Mouse (Mus musculus) forebrain, embryonic 14.5 days (tissue): ENCODE measurements around the gene Cdc42ep1. TPM values are rescaled to one million over a fixed set of nuclear protein-coding genes. Genes with fewer than 3 reads are reported as not detected.

ENCODE experiments used
- ATAC-seq: fragments of 200-750 bp; cut with Nextera tagmentation; 2 replicates; pipeline ENCODE4 v1.8.0; 2017; ENCODE audit warnings: mild to moderate bottlenecking, moderate library complexity
- DNase-seq: peaks from one replicate; pipeline ENCODE4 v3.0.0-alpha.2; 2015; ENCODE audit warnings: low spot score
- H3K27ac ChIP-seq: fragments of 300-500 bp; sonication (generic); 2 replicates; pipeline ENCODE4 v1.5.1; 2014; ENCODE audit warnings: low read depth, mild to moderate bottlenecking, control low read depth, low read length, moderate library complexity
- H3K27me3 ChIP-seq: fragments of 300-500 bp; sonication (generic); replicated peaks from 2 replicates; pipeline ENCODE4 v1.6.1; 2014; ENCODE audit warnings: low read length, control low read depth, mixed read lengths; ENCODE audit not compliant: control insufficient read depth, insufficient read depth
- H3K36me3 ChIP-seq: fragments of 300-500 bp; sonication (generic); 2 replicates; pipeline ENCODE4 v1.6.1; 2014; ENCODE audit warnings: low read length, control low read depth; ENCODE audit not compliant: control insufficient read depth, insufficient read depth
- H3K4me1 ChIP-seq: fragments of 300-500 bp; sonication (generic); 2 replicates; pipeline ENCODE4 v1.6.1; 2014; ENCODE audit warnings: antibody characterized with exemption, low read length, control low read depth; ENCODE audit not compliant: control insufficient read depth, insufficient read depth
- H3K4me2 ChIP-seq: fragments of 300-500 bp; sonication (generic); 2 replicates; pipeline ENCODE4 v1.6.1; 2014; ENCODE audit warnings: mild to moderate bottlenecking, control low read depth, low read length
- H3K4me3 ChIP-seq: fragments of 300-500 bp; sonication (generic); 2 replicates; pipeline ENCODE4 v1.5.1; 2014; ENCODE audit warnings: low read depth, low read length, control low read depth
- H3K9ac ChIP-seq: fragments of 300-500 bp; sonication (generic); 2 replicates; pipeline ENCODE4 v1.6.1; 2014; ENCODE audit warnings: mild to moderate bottlenecking, low read length, control low read depth, moderate library complexity
- H3K9me3 ChIP-seq: fragments of 300-500 bp; sonication (generic); replicated peaks from 2 replicates; pipeline ENCODE4 v1.6.1; 2016; ENCODE audit warnings: low read length, control low read depth, mixed read lengths; ENCODE audit not compliant: control insufficient read depth
- WGBS: fragments of 180-500 bp; shearing (Covaris S2); extraction: QIAGEN DNeasy Blood & Tissue Kit; methylation state at CpG from one replicate; pipeline ENCODE4 v1.1.7; 2014; 5-methylcytosine and 5-hydroxymethylcytosine counted together
- polyA plus RNA-seq: library from polyadenylated mRNA; unstranded; fragments of >200 nt; fragmentation: Nextera tagmentation; extraction: Ambion mirVana; gene quantifications from 2 replicates; pipeline ENCODE4 v1.2.1, GENCODE M21; 2014

Gene Cdc42ep1
- polyA plus RNA-seq, 1 experiment from 2014 or later: 5.1 TPM

- H3K27ac ChIP-seq: no peak overlapping the region
- no peak for DNase-seq
- WGBS: 6% methylated on average over 6 of the region's 6 CpGs
- peaks cover 28% of the 10 kb centered on the region for H3K27me3 ChIP-seq
- H3K9me3 ChIP-seq: no peaks in the 10 kb centered on the region
- no peaks in the 10 kb centered on the region for H3K36me3 ChIP-seq
- no peak overlapping the region for H3K4me3 ChIP-seq
- H3K9ac ChIP-seq: 0 out of 2 replicates have a peak overlapping the region, but pooled peaks have one; percentile 13
- ATAC-seq: no peak
- peaks cover 9% of the 10 kb centered on the region; the same call in 1 of the 2 replicates for H3K4me1 ChIP-seq
- H3K4me2 ChIP-seq: no peak overlapping the region
These were observed 38.1 kb upstream of the Cdc42ep1 start for GRCm38 (mm10) chr15:78804326-78804725.

- H3K4me1 ChIP-seq: peaks cover 9% of the 10 kb centered on the region; the same call in 1 of the 2 replicates
- H3K4me2 ChIP-seq: no peak overlapping the region
- no peak overlapping the region for H3K9ac ChIP-seq
- H3K36me3 ChIP-seq: no peaks in the 10 kb centered on the region
- WGBS: 84% methylated on average over 2 of the region's 2 CpGs
- DNase-seq (no peak), ATAC-seq (no peak)
- H3K9me3 ChIP-seq: no peaks in the 10 kb centered on the region
- H3K27ac ChIP-seq: no peak overlapping the region
- H3K27me3 ChIP-seq: peaks cover 28% of the 10 kb centered on the region
- H3K4me3 ChIP-seq: no peak overlapping the region
These were observed 37.1 kb upstream of the Cdc42ep1 start for GRCm38 (mm10) chr15:78805351-78805750.

GRCm38 (mm10) chr15:78806614-78807013 lies 35.8 kb upstream of the Cdc42ep1 start:
- peaks cover 18% of the 10 kb centered on the region for H3K27me3 ChIP-seq
- no peak overlapping the region for H3K4me3 ChIP-seq
- DNase-seq: no peak
- no peak overlapping the region for H3K4me2 ChIP-seq
- H3K27ac ChIP-seq: no peak overlapping the region
- no peaks in the 10 kb centered on the region for H3K36me3 ChIP-seq
- H3K9me3 ChIP-seq: no peaks in the 10 kb centered on the region
- 37% methylated on average over 2 of the region's 2 CpGs for WGBS
- H3K4me1 ChIP-seq: peaks cover 9% of the 10 kb centered on the region; the same call in 1 of the 2 replicates
- no peak for ATAC-seq
- no peak overlapping the region for H3K9ac ChIP-seq

- no peaks in the 10 kb centered on the region for H3K9me3 ChIP-seq
- WGBS: 85% methylated on average over 3 of the region's 3 CpGs
- H3K4me1 ChIP-seq: peaks cover 9% of the 10 kb centered on the region; the same call in 1 of the 2 replicates
- no peaks in the 10 kb centered on the region for H3K36me3 ChIP-seq
- no peak overlapping the region for H3K9ac ChIP-seq
- H3K27ac ChIP-seq: no peak overlapping the region
- ATAC-seq (no peak), DNase-seq (no peak)
- no peak overlapping the region for H3K4me3 ChIP-seq
- H3K27me3 ChIP-seq: peaks cover 13% of the 10 kb centered on the region; the same call in 1 of the 2 replicates
- no peak overlapping the region for H3K4me2 ChIP-seq
These were observed 35.3 kb upstream of the Cdc42ep1 start for GRCm38 (mm10) chr15:78807141-78807540.

GRCm38 (mm10) chr15:78808980-78809379 lies 33.4 kb upstream of the Cdc42ep1 start:
- Histone ChIP-seq H3K36me3 (no peaks in the 10 kb centered on the region), H3K27ac (no peak overlapping the region), H3K9ac (no peak overlapping the region), H3K4me3 (no peak overlapping the region), H3K4me1 (no peaks in the 10 kb centered on the region), H3K27me3 (no peaks in the 10 kb centered on the region; the same call in 1 of the 2 replicates), H3K4me2 (no peak overlapping the region), H3K9me3 (no peaks in the 10 kb centered on the region)
- ATAC-seq: no peak
- 78% methylated on average over 2 of the region's 2 CpGs for WGBS
- no peak for DNase-seq

GRCm38 (mm10) chr15:78809739-78810138 lies 32.7 kb upstream of the Cdc42ep1 start:
- DNase-seq (no peak), ATAC-seq (no peak)
- Histone ChIP-seq H3K27ac (no peak overlapping the region), H3K9me3 (no peaks in the 10 kb centered on the region), H3K36me3 (no peaks in the 10 kb centered on the region), H3K4me3 (no peak overlapping the region), H3K27me3 (no peaks in the 10 kb centered on the region), H3K9ac (no peak overlapping the region), H3K4me1 (no peaks in the 10 kb centered on the region), H3K4me2 (no peak overlapping the region)
- 76% methylated on average over 9 of the region's 9 CpGs for WGBS

GRCm38 (mm10) chr15:78810146-78810545 lies 32.3 kb upstream of the Cdc42ep1 start:
- Histone ChIP-seq H3K4me2 (no peak overlapping the region), H3K4me3 (no peak overlapping the region), H3K27ac (no peak overlapping the region), H3K9me3 (no peaks in the 10 kb centered on the region), H3K4me1 (no peaks in the 10 kb centered on the region), H3K36me3 (no peaks in the 10 kb centered on the region), H3K9ac (no peak overlapping the region), H3K27me3 (no peaks in the 10 kb centered on the region)
- ATAC-seq (no peak), DNase-seq (no peak)
- WGBS: 76% methylated on average over 9 of the region's 9 CpGs

GRCm38 (mm10) chr15:78813603-78814002 lies 28.8 kb upstream of the Cdc42ep1 start:
- WGBS: 87% methylated on average over 4 of the region's 4 CpGs
- H3K4me1 ChIP-seq: no peaks in the 10 kb centered on the region
- H3K27ac ChIP-seq: no peak overlapping the region
- no peak overlapping the region for H3K4me2 ChIP-seq
- no peaks in the 10 kb centered on the region for H3K27me3 ChIP-seq
- H3K4me3 ChIP-seq: no peak overlapping the region
- DNase-seq (no peak), ATAC-seq (no peak)
- H3K36me3 ChIP-seq: no peaks in the 10 kb centered on the region
- H3K9ac ChIP-seq: no peak overlapping the region
- no peaks in the 10 kb centered on the region for H3K9me3 ChIP-seq

GRCm38 (mm10) chr15:78815314-78816073 lies 26.9 kb upstream of the Cdc42ep1 start:
- H3K27ac ChIP-seq: no peak overlapping the region
- WGBS: 52% methylated on average over 11 of the region's 11 CpGs
- no peak overlapping the region for H3K4me2 ChIP-seq
- H3K4me3 ChIP-seq: no peak overlapping the region
- H3K27me3 ChIP-seq: no peaks in the 10 kb centered on the region
- no peaks in the 10 kb centered on the region for H3K4me1 ChIP-seq
- no peak overlapping the region for H3K9ac ChIP-seq
- ATAC-seq (no peak), DNase-seq (no peak)
- H3K36me3 ChIP-seq: no peaks in the 10 kb centered on the region
- H3K9me3 ChIP-seq: no peaks in the 10 kb centered on the region
